Comparison of ENCODE assay signal across 18 mouse cellular contexts in genomic region chr8:104065223-104065622, GRCm38 (mm10). TPM values are rescaled to one million over a fixed set of nuclear protein-coding genes. Genes with fewer than 3 reads are reported as not detected.
DNase-seq lines count a peak whose midpoint lies in the region; ATAC-seq and TF ChIP-seq lines count a peak whose summit lies in the region.
"Had no signal": no experiment of that assay in that cellular context is flagged by ENCODE, and none has a peak within 500 bp of the region (broad histone marks: within the 10 kb centered on the region; RNA-seq: fewer than 3 reads in every experiment).

No protein-coding gene starts in this region.

- peaks cover 13% of the 10 kb centered on the region; the same call in 1 of the 2 replicates for H3K4me1 ChIP-seq in hindbrain, postnatal 0 days (ENCODE audit: insufficient read depth, low read length)
- peaks cover 5% of the 10 kb centered on the region for H3K4me1 ChIP-seq in hindbrain, embryonic 14.5 days (replicated peaks; ENCODE audit: control insufficient read depth, insufficient read depth, low read length)

- 48% methylated on average over 7 of the region's 7 CpGs for WGBS in hindbrain, postnatal 0 days
- WGBS in hindbrain, embryonic 14.5 days = 74% methylated on average over 7 of the region's 7 CpGs

- intact Hi-C loops in gastrocnemius, postnatal 36 days (cut with DNase I) = no loop called here

- peak; percentile 52; the same call in 1 of the 2 replicates for ATAC-seq in hindbrain, postnatal 0 days
- no peak for ATAC-seq in hindbrain, embryonic 14.5 days (ENCODE audit: low FRiP score)
- ATAC-seq: forebrain, embryonic 13.5 days had no signal

- peak; percentile 89 to 95 for DNase-seq in cerebellum, postnatal 10 days
- DNase-seq in cerebellum, adult 11-12 months = no peak
- DNase-seq in gastrocnemius, postnatal 25 days = peak; percentile 40
- DNase-seq in gastrocnemius, postnatal 36 days = no peak
- DNase-seq in hindbrain, postnatal 0 days (ENCODE audit: low spot score) = peak; percentile 67
- no peak for DNase-seq in hindbrain, embryonic 14.5 days (ENCODE audit: low spot score)
- DNase-seq in right cerebral cortex, postnatal 25 days = peak; percentile 36
- DNase-seq in right cerebral cortex, postnatal 4 days = no peak
- DNase-seq: adrenal gland, postnatal 25 days; embryo, embryonic 11 days; kidney, adult 2 months; kidney, postnatal 25 days; thymus, postnatal 14 days had no signal

- no peak overlapping the region for H3K27ac ChIP-seq in hindbrain, postnatal 0 days
- H3K27ac ChIP-seq in hindbrain, embryonic 14.5 days = no peak overlapping the region
- H3K27ac ChIP-seq: forebrain, embryonic 13.5 days; hindbrain, embryonic 12.5 days; lung, embryonic 15.5 days; neural tube, embryonic 13.5 days had no signal

- no peaks in the 10 kb centered on the region for H3K36me3 ChIP-seq in hindbrain, postnatal 0 days (ENCODE audit: insufficient read depth, low read length)
- no peaks in the 10 kb centered on the region for H3K36me3 ChIP-seq in hindbrain, embryonic 14.5 days (replicated peaks; ENCODE audit: control insufficient read depth, insufficient read depth)
- H3K36me3 ChIP-seq: hindbrain, embryonic 12.5 days; lung, embryonic 15.5 days; neural tube, embryonic 13.5 days had no signal

- no peaks in the 10 kb centered on the region for H3K9me3 ChIP-seq in hindbrain, postnatal 0 days (ENCODE audit: low read length)
- no peaks in the 10 kb centered on the region for H3K9me3 ChIP-seq in hindbrain, embryonic 14.5 days (ENCODE audit: control insufficient read depth, low read length)
- H3K9me3 ChIP-seq: forebrain, embryonic 13.5 days; hindbrain, embryonic 12.5 days; lung, embryonic 15.5 days; neural tube, embryonic 13.5 days had no signal

- H3K27me3 ChIP-seq in hindbrain, postnatal 0 days (ENCODE audit: insufficient read depth, low read length) = no peaks in the 10 kb centered on the region
- H3K27me3 ChIP-seq in hindbrain, embryonic 14.5 days (ENCODE audit: control insufficient read depth, insufficient read depth, low read length) = no peaks in the 10 kb centered on the region
- H3K27me3 ChIP-seq: forebrain, embryonic 13.5 days; hindbrain, embryonic 12.5 days; lung, embryonic 15.5 days had no signal

- H3K4me3 ChIP-seq in hindbrain, postnatal 0 days (ENCODE audit: low read length) = no peak overlapping the region
- H3K4me3 ChIP-seq in hindbrain, embryonic 14.5 days (replicated peaks; ENCODE audit: low read length) = no peak overlapping the region
- H3K4me3 ChIP-seq: forebrain, embryonic 13.5 days; hindbrain, embryonic 12.5 days; lung, embryonic 15.5 days; neural tube, embryonic 13.5 days had no signal

- H3K9ac ChIP-seq in hindbrain, postnatal 0 days (replicated peaks; ENCODE audit: low read length) = no peak overlapping the region
- H3K9ac ChIP-seq in hindbrain, embryonic 14.5 days = no peak overlapping the region
- H3K9ac ChIP-seq: forebrain, embryonic 13.5 days; hindbrain, embryonic 12.5 days; lung, embryonic 15.5 days; neural tube, embryonic 13.5 days had no signal

- no peak for TF ChIP-seq CTCF in hindbrain, postnatal 0 days (IDR thresholded peaks at IDR 0.05; ENCODE audit: low read depth)

- H3K4me2 ChIP-seq in hindbrain, postnatal 0 days (ENCODE audit: low read depth, low read length) = no peak overlapping the region
- no peak overlapping the region for H3K4me2 ChIP-seq in hindbrain, embryonic 14.5 days (replicated peaks)
- H3K4me2 ChIP-seq: forebrain, embryonic 13.5 days; hindbrain, embryonic 12.5 days; lung, embryonic 15.5 days; neural tube, embryonic 13.5 days had no signal

RNA-seq across cellular contexts. Expression of gene Cdh5, which starts 36.2 kb away (rescaled TPM):
- 10 to 100 TPM; 41.8 to 51.9 TPM for total RNA-seq in gastrocnemius, postnatal 25 days (2021)
- total RNA-seq in gastrocnemius, postnatal 36 days (2021) = 10 to 100 TPM; 40.2 to 46.1 TPM
- 18.3 and 19.7 TPM in 2 replicates for total RNA-seq in hindbrain, postnatal 0 days (2014; rRNA removed)
- polyA plus RNA-seq in hindbrain, postnatal 0 days (2015; fragmentation: Nextera tagmentation; extraction: Ambion mirVana) = 8.4 and 8.9 TPM in 2 replicates
- 16.6 and 17.3 TPM in 2 replicates for polyA plus RNA-seq in hindbrain, embryonic 14.5 days (2014; fragmentation: Nextera tagmentation; extraction: Ambion mirVana)
- total RNA-seq: monocyte, adult 5-6 weeks had no signal

Comparison
In these comparisons a context has a peak if more than half of its experiments do, and no peak if none do; other contexts are left out.
1. DNase-seq: peak in cerebellum, postnatal 10 days (2 of 2), gastrocnemius, postnatal 25 days (single experiment), hindbrain, postnatal 0 days (single experiment) and right cerebral cortex, postnatal 25 days (single experiment); none in cerebellum, adult 11-12 months (single experiment), gastrocnemius, postnatal 36 days (0 of 2), hindbrain, embryonic 14.5 days (single experiment) and right cerebral cortex, postnatal 4 days (single experiment).